Mouse (Mus musculus): ENCODE measurements around the gene Mrnip. TPM values are rescaled to one million over a fixed set of nuclear protein-coding genes. Genes with fewer than 3 reads are reported as not detected.

Gene Mrnip
- total RNA-seq, 2 experiments from 2014 or later = 12.1 to 17.9 TPM

DNA sequence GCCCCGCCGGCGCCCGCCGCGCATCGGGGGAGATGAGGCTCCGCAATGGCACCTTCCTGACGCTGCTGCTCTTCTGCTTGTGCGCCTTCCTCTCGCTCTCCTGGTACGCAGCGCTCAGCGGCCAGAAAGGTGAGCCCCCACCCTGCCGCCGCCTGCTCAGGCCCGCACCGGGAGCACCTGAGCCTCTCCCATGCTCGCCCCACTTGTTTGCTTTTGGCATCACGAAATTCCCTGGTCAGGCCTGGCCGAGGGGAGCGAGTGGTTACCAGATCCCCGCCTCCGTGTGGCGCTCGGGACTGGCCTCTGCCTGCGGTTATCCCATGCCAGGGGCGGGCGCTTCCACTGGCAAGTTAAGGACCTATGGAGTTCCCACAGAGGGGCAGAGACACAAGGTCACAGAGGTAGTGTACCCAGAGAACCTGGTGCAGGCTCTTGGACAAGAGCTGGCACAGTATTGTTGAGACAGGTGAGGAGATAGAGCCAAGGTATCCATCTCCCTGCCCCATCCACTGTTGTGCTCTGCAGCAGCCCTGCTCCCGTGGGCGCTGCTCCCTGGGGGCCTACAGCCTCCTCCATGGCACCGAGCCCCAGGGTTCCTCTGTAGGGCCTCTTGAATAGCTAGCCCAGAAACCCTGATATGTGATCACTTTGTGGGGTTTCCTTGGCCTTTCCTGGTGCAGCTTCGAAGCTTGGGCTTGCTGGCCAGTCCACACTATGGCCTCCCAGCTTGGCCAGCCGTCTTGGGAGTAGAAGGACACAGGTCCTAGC lies 51.6 kb downstream of the Mrnip start:
- peak; percentile 71 for DNase-seq

DNA sequence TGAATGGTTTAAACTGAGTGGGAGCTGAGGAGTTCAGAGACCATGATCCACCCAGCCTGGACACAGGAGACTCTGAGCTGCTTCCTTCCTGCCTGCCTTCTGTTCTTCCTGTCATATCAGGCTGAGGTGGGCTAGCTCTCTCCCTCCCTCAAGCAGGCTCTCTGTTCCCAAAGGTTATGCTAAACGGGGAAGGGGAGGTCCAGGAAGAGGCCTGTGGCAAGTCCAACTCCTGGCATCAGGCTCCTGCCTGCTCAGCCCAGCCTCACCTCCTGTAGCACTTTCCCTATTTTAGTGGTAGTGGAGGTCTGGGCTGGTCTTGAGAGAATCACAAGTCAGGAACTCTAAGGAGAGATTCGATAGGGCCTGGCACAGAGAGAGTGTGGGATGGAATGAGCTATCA lies 52.2 kb downstream of the Mrnip start:
- DNase-seq = no peak

DNA sequence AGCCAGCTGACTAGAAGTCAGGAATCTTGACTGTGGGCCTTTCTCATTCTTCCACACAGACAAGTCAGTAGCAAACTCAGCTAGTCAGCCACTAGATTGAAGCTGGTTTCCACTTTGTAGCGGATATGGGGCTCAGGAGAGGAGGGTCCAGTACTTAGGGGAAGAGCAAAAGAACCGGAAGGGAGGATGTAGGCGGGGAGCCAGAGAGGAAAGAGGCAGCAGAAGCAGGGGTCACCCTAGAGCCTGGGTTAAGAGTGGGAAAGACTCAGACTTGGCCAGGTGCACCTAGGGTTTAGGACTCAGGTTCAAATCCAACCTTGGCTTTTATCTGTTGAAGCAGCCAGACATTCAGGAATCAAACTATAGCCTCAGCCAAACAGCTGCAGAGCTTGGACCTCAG lies 53.0 kb downstream of the Mrnip start:
- peak; percentile 27 for DNase-seq

DNA sequence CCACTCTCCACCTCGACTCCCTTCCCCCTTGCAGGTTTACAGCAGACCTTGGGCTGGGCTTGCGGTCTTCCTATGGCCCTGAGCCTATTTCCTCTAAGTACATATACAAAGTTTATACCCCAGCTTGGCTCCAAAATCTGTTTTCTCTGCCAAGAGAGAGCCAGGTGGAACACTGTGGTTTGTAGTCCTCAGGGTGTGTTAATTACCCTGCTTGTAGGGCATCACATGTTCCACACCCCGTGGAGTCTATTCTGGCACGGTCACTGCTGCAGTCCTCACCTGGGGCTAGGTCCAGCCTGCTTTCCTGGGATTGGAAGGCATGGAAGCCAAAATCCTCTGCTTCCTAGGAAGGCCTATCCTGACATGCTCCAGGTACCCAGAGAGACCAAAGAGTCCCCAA lies 53.5 kb downstream of the Mrnip start:
- no peak for DNase-seq

DNA sequence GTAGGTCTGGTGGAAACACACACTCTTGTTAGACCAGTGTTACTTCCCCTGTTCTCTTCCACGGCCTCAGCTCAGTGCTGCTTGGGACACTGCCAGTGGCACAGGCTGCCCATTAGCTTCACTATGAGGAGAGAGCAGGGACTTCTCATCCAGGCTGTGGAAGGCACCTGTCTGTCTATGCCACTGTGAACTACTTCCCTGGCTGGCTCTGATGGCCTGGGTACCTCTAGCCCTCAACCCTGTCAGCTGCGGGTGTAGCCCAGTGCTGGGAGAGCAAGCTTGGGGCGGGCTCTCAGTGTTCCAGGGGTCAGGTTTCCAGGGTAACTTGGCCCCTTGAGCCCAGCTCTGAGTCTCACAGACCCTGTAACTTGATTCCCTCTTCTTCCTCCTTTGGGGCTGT lies 54.5 kb downstream of the Mrnip start:
- peak; percentile 65 for DNase-seq

DNA sequence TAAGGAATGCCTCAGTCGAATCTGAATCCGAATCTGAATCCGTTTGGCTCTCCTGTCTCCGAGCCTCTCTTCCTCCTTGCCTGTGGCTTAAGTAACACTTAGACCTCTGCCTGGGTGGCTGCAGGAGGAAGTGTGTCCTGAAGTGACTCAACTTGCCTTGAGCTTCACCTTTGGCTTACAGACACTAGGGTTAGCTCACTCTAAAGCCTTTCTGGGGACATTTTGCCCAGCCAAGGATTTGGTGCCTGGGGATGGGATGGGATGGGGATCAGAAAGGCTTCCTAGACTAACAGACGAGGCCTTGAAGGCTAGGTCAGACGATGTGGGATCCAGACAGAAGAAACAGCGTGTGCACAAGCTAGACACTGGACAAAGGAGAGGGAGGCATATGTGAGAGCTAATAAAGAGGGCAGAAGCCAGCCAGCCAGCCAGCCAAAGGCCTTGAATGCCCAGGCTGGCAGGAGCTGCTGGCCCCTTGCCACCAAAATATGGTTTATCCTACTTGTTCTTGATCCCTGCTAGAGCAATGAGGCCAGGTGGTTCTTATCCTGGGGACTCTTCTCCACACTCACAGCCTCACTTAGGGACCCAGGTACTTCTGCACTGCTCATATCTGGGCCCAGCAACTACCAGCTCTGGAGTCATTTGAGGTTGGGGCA lies 55.1 kb downstream of the Mrnip start:
- DNase-seq = peak; percentile 87

DNA sequence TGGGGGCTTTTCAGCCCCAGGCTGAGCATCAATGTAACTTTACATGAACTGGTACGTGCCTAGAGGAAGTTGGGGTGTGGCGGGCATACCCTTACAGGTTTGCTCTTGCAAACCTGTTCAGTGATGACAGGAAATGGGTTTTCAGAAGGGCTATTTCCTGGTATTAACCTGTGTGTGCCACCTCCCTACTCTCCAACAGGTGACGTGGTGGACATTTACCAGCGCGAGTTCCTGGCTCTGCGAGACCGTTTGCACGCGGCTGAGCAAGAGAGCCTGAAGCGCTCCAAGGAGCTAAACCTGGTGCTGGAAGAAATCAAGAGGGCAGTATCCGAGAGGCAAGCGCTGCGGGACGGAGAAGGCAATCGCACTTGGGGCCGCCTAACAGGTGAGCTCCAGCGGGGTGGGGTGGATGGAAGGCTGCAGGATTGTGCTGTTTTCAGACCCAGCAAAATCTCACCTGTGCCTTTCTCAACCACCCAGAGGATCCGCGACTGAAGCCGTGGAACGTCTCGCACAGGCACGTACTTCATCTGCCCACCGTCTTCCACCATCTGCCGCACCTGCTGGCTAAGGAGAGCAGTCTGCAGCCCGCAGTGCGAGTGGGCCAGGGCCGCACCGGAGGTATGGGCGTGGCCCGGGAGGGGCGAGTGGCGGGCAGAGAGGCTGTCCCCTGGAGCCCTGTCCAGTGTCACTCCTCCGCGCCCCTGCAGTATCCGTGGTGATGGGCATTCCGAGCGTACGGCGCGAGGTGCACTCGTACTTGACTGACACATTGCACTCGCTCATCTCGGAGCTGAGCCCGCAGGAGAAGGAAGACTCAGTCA lies 56.4 kb downstream of the Mrnip start:
- DNase-seq = peak; percentile 11

DNA sequence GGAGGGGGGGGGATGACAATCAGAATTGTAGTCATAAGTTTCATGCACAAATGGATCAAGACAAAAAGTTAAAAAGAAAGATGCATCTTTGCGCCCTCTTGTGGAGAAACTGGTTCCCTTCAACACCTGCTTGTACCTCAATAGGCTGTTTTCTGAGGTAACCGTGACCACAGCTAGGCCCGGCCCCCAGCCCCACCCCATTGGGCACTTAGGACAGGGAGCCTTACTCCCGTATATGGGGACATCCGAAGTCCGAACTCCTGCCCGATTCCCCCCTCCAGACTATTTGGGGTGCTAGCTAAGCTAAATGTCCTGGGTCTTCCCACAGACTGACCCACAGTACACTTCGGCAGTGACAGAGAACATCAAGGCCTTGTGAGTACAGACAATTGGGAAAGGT lies 57.2 kb downstream of the Mrnip start:
- DNase-seq = peak; percentile 64

DNA sequence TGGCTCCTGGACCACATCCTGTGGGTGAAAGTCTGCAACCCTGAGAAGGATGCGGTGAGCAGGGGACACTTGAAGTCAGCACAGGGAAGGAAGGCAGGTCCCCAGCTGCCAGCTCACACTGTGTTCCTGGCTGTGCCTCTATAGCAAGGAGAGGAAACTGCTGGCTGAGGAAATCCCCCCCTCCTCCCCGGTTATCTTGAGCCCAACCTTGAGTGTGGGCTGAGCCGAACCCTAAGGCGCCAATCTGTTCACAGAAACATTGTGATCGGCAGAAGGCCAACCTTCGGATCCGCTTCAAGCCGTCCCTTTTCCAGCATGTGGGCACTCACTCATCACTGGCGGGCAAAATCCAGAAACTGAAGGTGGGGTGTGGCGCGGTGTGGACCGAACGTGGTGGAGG lies 58.8 kb downstream of the Mrnip start:
- no peak for DNase-seq

DNA sequence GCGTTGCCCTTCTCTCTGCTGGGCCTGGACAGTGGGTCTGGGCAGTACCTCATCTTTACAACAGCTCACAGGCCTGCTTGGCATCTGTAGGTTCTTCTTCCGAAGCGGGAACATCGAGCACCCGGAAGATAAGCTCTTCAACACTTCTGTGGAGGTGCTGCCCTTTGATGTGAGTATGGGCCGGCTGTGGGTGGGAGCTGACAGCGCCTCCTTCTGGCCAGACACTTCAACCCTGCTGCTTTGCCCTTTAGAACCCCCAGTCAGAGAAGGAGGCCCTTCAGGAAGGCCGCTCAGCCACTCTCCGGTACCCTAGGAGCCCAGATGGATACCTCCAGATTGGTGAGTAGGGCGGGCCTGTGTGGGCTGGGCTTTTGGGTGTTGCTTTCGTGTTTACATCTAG lies 59.7 kb downstream of the Mrnip start:
- peak; percentile 18 for DNase-seq

DNA sequence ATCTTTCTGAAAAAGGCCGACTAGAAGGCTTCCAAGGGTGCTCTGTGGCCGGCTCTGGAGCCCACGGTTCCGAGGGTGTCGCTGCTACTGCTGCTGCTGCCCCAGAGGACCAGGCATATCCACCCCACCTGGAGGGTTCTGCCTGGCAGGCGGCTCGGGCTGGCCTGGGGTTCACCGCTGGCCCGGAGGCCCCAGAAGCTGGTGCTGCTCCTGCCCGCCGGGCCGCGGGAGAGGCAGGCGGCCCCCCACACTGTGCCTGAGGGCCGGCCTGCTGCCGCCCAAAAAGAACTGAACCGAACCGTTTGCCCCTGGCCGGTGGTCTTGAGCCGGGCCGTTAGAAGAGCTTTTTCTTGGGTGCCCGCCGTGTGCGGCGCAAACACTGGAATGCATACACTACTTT lies 60.4 kb downstream of the Mrnip start:
- DNase-seq = no peak

DNA sequence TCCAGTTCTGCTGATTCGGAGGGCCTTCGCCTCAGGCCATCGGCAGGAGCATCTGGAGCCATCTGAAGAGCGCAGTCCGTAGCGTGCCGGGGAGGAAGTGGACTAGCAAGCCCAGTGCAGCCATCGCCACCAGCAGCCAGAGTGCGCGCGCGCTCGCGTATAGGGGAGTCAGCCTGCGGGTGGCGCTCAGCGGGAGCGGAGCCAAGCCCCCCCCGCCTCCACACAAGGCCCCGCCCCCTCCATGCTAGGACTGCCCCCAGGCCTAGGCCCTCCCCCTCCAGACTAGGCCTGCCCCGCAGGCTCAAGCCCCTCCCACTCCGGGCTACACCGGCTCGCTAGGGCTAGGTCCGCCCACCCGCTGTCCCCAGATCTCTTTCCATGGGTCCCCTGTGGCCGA lies 62.3 kb downstream of the Mrnip start:
- peak; percentile 94 for DNase-seq

DNA sequence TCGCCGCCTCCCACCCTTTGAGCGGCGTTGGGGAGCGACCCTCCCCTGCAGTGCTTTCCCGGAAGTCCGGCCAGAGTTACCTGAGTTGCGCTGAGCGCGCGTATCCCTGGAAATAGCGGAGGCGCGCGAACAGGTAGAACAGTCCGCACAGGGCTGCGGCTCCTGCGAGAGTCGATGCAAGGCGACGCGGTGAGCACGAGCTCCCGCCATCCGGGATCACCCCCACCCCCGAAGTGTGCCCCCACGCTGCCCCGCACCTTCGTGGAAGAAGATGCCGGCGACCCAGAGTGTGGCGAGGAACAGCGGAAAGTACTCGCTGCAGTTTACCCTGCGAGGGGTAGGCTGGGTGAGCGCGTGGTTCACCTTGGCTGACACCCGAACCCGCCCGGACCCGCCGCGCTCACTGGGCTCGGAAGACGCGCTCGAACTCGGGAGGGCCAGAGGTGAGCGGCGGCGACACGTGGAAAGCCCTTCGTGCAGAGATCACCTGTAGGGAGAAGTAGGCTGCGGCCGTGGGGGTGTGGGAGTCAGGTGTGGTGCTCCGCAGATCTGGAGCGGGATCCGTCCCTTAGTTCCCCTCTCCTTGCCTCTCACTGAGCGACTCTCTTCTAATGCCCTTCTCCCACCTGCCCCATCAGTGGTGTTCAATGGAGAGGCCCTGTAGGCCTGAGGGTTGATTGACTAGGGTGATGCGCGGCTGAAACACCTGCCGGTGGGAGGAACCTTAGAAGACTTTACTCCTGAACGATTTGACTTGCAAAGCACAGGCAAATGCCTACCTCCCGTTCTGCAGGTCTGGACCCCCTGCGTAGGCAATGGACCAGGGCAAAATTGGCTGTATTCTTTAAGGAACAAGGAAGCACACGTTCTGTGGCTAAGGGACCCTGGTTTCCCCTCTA lies 62.9 kb downstream of the Mrnip start:
- peak; percentile 46 for DNase-seq

DNA sequence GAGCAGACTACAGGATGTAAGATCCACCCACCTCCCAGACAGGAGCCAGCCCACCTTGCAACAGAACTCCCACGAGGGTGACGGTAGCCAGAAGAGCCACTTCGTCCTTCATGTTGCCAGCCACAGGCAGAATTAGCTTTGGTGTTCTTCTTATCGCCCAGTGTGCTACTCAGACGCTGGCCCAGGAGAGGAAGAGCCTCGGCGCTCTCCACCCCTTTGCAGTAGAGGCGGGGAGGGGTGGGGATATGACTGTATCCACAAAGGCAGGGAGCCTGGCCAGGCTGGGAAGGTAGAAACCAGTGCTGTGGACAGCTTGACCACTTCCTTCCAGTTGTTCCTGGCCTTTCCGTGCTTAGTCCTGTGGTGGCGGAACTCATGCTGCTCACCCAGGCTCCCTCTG lies 64.1 kb downstream of the Mrnip start, which contains the start of gene Ltc4s:
Gene Ltc4s (minus strand): TSS at position 293 of the 400 bp plus-strand sequence.
- DNase-seq = peak; percentile 16

DNA sequence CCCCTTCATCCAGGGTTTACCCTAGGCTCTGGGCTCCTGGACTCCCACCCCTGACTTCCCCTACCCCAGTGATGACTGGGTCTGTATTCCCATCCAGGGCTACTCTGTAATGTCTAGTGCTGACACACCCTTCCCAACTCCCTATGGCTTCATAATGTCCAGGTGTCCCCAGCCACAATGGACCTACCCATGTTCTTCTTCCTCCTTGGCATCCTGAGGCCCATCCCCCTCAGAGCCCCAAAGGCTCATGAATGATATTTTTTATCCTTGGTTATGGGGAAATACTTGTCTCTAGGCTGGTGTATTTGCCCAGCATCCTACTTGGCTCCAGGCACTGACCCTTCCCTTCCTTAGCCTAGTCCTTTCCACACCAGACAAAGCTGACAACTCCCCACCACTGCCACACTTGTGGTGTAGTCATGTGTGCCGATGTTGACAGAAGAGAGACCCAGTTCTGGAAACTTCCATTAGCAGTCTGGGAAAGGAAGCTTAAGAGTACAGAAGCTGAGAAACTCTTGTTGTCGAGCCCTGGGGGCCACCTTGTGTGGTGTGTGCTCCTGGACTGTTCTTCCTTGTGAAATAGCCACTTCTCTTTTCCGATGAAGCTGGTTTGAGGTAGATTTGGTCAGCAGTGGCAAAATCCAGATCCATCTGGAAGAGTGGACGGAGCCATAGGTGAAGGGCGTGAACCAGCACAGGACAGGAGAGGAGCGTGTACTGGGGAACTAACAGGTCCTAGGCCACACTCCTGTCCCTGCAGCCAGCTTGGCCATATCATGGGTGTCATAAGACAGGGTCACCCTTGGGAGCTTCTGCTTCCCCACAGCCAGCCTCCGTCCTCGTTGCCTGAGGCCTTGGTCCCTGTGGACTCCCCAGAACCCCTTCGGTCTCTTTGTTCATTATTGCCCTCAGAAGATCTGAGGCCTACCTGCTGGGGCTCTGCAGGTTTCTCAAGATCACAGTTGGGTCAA lies 64.9 kb downstream of the Mrnip start:
- peak; percentile 39 for DNase-seq

DNA sequence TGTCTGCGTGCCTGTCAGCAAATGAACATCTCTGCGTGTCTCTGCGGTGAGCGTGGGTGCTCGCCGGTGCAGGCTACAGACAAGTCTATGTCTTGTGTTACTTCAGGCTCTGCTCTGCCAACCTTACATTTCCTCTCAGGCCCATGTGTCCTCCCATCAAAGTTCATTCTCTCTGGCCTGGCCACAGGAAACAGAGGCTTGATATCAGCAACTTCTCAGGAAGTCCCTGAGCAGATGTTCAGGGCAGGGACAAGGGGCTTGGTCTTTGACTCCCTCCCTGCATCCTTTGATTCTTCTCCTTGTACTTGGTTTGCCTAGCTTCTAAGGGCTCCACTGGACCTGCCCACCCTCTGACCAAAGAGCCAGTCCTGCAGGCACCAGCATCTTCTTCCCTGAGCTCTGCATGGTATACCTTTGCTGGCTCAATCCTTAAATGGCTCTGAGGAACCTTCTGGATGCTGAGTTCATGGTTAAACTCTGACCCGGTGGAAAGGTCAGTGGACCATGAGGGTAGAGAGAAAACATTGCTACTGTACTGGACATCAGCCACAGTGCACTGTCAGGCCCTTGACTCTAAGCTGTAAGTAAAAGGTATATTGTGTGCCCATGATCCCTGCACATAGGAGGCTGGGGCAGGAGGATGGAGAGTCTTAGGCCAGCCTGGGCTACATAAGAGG lies 66.1 kb downstream of the Mrnip start:
- DNase-seq = no peak

DNA sequence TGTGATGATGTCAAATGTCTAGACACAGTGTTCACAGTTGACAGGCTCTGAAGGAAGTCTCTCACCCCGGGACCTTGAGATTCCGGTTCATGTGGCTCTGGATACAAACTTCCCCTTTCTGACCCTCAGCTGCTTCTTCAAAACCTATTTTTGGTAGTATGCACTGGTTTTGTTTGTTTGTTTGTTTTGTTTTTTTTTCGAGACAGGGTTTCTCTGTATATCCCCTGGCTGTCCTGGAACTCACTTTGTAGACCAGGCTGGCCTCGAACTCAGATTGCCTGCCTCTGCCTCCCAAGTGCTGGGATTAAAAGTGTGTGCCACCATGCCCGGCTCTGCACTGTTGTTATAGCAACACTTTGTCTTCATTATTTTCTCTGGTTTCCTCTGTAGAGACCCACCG lies 69.7 kb downstream of the Mrnip start:
- DNase-seq = no peak

DNA sequence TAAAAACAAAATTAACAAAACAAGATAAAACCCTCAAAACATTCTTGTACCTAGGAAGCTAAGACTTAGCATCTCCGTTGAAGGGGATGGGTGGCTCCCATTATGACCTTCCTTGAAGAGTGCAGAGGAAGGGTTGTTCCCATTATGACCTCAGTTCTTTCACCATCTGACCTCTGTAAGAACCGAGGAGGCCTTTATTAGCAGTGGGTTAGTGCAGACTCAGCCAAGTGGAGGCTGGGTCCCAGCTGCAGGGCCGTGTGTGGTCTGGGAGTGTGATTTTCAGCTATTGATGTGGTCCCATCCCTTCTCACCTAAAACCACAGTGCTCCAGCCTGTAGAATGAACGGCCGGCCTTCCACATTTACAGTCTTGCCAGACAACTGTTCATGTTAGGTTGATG lies 71.0 kb downstream of the Mrnip start:
- no peak for DNase-seq

DNA sequence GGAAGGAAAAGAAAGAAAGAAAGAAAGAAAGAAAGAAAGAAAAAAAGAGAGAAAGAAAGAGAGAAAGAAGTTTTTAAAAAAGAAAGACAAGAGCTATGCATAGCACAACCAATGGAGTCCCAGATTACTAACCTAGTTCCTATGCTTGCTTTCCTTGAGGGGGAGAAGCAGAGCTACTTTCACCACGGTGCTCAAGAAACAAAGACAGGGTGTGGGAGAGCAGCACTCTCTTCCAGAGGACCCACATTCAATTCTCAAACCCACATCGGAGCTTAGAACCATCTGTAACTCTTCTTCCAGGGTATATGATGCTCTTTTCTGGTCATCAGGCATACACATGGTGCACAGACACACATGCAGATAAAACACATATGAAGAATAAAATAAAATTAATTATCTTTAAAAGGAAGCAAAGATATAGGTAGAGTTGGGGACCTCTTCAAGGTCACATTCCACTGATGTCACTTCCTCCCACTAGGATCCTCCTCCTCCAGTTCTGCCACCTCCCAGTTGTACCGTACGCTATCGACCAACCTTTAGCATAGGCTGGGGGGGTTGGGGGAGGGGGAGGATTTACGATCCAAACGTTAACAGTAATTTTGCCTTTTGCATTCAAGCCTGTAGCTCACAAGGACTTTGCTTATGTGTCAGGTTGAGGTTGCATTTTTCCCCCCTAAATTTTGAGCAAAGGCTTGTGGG lies 74.4 kb downstream of the Mrnip start:
- no peak for DNase-seq

Data from adrenal gland, postnatal 10 days (tissue).